Mouse (Mus musculus) intestine, embryonic 15.5 days (tissue): ENCODE measurements around the gene Gm20388. TPM values are rescaled to one million over a fixed set of nuclear protein-coding genes. Genes with fewer than 3 reads are reported as not detected.

Experiments used
- ATAC-seq: fragments of 200-750 bp; cut with Nextera tagmentation; 2 replicates; pipeline ENCODE4 v1.8.0; 2017; ENCODE audit warnings: moderate TSS enrichment, moderate library complexity
- H3K27ac ChIP-seq: fragments of 300-500 bp; sonication (generic); 2 replicates; pipeline ENCODE4 v1.5.1; 2015; ENCODE audit warnings: mild to moderate bottlenecking, inconsistent platforms
- H3K27me3 ChIP-seq: fragments of 300-500 bp; sonication (generic); replicated peaks from 2 replicates; pipeline ENCODE4 v1.6.1; 2015; ENCODE audit warnings: inconsistent platforms
- H3K36me3 ChIP-seq: fragments of 300-500 bp; sonication (generic); 2 replicates; pipeline ENCODE4 v1.6.1; 2015; ENCODE audit warnings: inconsistent platforms
- H3K4me1 ChIP-seq: fragments of 300-500 bp; sonication (generic); replicated peaks from 2 replicates; pipeline ENCODE4 v1.6.1; 2015; ENCODE audit warnings: inconsistent platforms
- H3K4me2 ChIP-seq: fragments of 300-500 bp; sonication (generic); replicated peaks from 2 replicates; pipeline ENCODE4 v1.6.1; 2015; ENCODE audit warnings: mild to moderate bottlenecking, inconsistent platforms
- H3K4me3 ChIP-seq: fragments of 300-500 bp; sonication (generic); replicated peaks from 2 replicates; pipeline ENCODE4 v1.5.1; 2015; ENCODE audit warnings: inconsistent platforms
- H3K9ac ChIP-seq: fragments of 300-500 bp; sonication (generic); 2 replicates; pipeline ENCODE4 v1.6.1; 2015; ENCODE audit warnings: inconsistent platforms
- H3K9me3 ChIP-seq: fragments of 300-500 bp; sonication (generic); 2 replicates; pipeline ENCODE4 v1.6.1; 2016; ENCODE audit warnings: inconsistent platforms
- WGBS: fragments of 180-500 bp; shearing (Covaris S2); methylation state at CpG from one replicate; pipeline ENCODE4 v1.1.7; 2015; 5-methylcytosine and 5-hydroxymethylcytosine counted together
- polyA plus RNA-seq: library from polyadenylated mRNA; unstranded; fragments of >200 nt; fragmentation: Nextera tagmentation; extraction: Ambion mirVana; gene quantifications from 2 replicates; pipeline ENCODE4 v1.2.1, GENCODE M21; 2015

The Gm20388 gene
- polyA plus RNA-seq, 1 experiment from 2014 or later = not detected

DNA sequence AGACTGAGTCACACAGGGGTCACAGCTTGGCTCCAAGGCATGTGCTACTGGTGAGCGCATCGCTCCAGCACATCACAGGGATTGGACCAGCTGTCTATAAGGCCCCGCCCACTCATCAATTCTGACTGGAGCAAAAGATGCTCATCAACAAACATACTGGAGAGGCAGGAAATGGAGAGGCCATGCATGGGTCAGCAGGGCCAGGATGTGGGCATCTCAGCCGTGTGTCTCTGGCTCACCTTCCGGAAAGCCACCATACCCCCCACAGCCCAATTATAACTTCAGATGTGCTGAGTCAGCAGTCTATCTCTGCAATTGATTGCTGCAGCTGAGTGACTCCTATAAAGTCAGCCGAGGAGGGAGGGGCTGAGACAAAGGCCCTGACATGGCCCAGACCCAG lies 1657.7 kb downstream of the Gm20388 start:
- no peak overlapping the region for H3K4me2 ChIP-seq
- no peaks in the 10 kb centered on the region for H3K36me3 ChIP-seq
- no peaks in the 10 kb centered on the region for H3K9me3 ChIP-seq
- H3K9ac ChIP-seq = no peak overlapping the region
- H3K4me3 ChIP-seq = no peak overlapping the region
- WGBS = 60% methylated on average over 6 of the region's 6 CpGs
- no peak overlapping the region for H3K27ac ChIP-seq
- peaks cover 8% of the 10 kb centered on the region for H3K4me1 ChIP-seq
- no peaks in the 10 kb centered on the region for H3K27me3 ChIP-seq
- no peak for ATAC-seq

DNA sequence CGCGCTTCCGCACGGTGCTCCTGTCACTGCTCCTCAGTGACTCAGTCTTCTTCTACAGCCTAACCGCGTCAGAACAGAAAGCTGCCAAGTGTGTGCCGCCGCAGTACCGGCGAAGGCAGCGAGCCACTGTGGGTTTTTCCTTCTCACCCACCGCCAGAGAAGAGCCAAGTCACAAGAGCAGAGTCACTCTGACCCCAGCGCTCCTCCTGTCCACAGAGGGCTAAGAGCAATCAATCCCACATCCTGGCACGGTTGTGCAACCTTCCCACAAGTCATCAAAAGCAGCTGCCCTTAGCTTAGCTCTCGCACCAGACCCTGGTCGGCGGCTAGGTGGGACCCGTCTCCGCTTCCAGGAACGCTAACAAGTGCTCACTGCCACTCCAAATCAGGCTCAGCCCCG lies 1659.7 kb downstream of the Gm20388 start:
- H3K27ac ChIP-seq = no peak overlapping the region

DNA sequence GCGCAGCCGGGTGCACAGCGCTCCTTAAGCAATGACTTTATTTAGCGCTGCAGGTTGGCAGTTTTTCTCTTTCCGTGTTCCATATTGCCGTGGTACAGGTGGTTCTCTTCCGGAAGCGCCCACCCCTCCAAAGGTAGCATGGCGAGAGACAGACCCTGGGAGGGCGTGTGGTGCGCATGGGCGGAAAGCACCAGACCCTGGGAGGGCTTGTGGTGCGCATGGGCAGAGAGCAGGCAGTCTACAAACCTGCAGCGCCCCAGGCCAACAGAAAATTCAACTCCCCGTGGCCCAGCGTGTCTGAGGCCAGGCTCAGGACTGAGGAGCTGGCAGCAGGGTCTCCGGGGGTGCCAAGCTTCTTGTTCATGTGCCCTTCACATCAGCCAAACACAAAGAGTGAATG lies 1660.2 kb downstream of the Gm20388 start:
- Histone ChIP-seq H3K9me3 (no peaks in the 10 kb centered on the region), H3K4me1 (peaks cover 13% of the 10 kb centered on the region), H3K36me3 (no peaks in the 10 kb centered on the region), H3K4me3 (no peak overlapping the region), H3K4me2 (peak overlapping the region; percentile 26; the same call in 1 of the 2 replicates), H3K27me3 (no peaks in the 10 kb centered on the region), H3K27ac (no peak overlapping the region), H3K9ac (no peak overlapping the region)
- no peak for ATAC-seq
- WGBS = 76% methylated on average over 17 of the region's 17 CpGs

More for the DNA sequence above, 1659.7 kb downstream of the Gm20388 start:
- no peak overlapping the region for H3K9ac ChIP-seq
- H3K36me3 ChIP-seq = no peaks in the 10 kb centered on the region
- ATAC-seq = no peak
- no peaks in the 10 kb centered on the region for H3K27me3 ChIP-seq
- no peak overlapping the region for H3K4me3 ChIP-seq
- H3K4me1 ChIP-seq = peaks cover 13% of the 10 kb centered on the region
- H3K9me3 ChIP-seq = no peaks in the 10 kb centered on the region
- H3K4me2 ChIP-seq = peak overlapping the region; percentile 26; the same call in 1 of the 2 replicates
- WGBS = 70% methylated on average over 21 of the region's 21 CpGs

DNA sequence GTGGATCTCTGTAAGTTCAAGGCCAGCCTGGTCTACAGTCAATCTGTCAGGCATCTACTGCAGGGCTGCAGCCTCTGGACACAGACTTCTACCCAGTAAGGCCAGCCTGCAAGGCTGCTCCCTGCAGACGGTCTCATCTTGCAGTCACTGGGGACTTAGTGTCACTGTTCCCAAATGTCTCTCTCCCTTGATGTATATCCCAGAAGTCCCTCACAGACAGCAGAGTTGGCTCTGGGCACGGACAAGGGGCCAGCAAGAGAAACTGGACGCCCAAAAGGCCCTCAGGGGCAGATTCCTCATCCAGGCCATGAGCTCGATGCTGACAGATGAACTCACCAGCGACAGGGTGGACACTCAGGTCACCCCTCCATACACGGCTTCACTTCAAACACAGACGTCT lies 1661.5 kb downstream of the Gm20388 start:
- Histone ChIP-seq H3K9ac (no peak overlapping the region), H3K36me3 (no peaks in the 10 kb centered on the region), H3K4me3 (no peak overlapping the region), H3K9me3 (no peaks in the 10 kb centered on the region), H3K4me1 (peaks cover 19% of the 10 kb centered on the region), H3K27ac (no peak overlapping the region), H3K4me2 (no peak overlapping the region), H3K27me3 (no peaks in the 10 kb centered on the region)
- ATAC-seq = no peak
- WGBS = 74% methylated on average over 7 of the region's 7 CpGs

DNA sequence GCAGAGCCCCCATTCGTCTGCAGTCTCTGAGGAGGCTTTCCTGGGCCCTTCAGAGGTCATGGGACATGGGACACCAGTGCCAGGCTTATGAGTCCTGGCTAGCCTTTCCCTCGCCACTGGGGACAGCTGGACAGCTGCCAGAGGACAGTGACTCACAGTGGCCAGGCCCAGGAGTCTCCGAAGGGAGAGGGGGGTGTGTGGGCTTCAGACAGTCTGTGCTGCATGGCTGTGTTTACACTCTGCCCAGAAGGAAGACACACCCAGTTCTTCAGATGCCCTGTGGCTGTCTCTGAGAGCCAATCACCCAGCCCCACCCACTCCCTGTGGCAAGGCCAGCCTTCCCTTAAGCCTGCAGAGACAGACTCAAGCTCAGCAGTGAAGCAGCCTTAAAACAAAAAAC lies 1662.6 kb downstream of the Gm20388 start:
- no peaks in the 10 kb centered on the region for H3K36me3 ChIP-seq
- H3K4me3 ChIP-seq = no peak overlapping the region
- H3K4me1 ChIP-seq = peaks cover 25% of the 10 kb centered on the region
- no peaks in the 10 kb centered on the region for H3K27me3 ChIP-seq
- no peak overlapping the region for H3K4me2 ChIP-seq
- no peak overlapping the region for H3K27ac ChIP-seq
- 25% methylated on average over 3 of the region's 3 CpGs for WGBS
- no peaks in the 10 kb centered on the region for H3K9me3 ChIP-seq
- H3K9ac ChIP-seq = no peak overlapping the region
- peak; percentile 76 for ATAC-seq

DNA sequence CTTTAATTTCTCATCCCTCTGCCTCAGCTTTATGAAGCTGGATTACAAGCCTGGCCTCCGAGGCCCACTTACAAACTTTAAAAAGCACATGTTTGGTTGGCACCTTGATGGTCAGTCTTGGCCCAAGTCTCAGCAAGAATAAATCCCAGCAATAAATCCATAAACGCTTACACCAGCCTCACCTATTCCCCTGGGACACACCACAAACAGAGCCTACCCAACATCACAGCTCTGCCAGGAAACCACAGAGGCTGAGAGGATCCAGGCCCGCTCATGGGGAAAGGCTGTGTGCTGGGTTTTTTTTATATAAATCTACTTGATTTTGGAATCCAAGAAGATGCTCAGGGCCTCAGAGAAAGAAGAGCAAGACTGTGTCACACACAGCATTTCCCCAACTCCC lies 1665.0 kb downstream of the Gm20388 start:
- WGBS = 68% methylated on average over 3 of the region's 3 CpGs
- no peak overlapping the region for H3K9ac ChIP-seq
- ATAC-seq = no peak
- no peak overlapping the region for H3K4me2 ChIP-seq
- peaks cover 20% of the 10 kb centered on the region for H3K4me1 ChIP-seq
- no peaks in the 10 kb centered on the region for H3K36me3 ChIP-seq
- no peak overlapping the region for H3K4me3 ChIP-seq
- no peaks in the 10 kb centered on the region for H3K27me3 ChIP-seq
- no peaks in the 10 kb centered on the region for H3K9me3 ChIP-seq
- H3K27ac ChIP-seq = no peak overlapping the region

DNA sequence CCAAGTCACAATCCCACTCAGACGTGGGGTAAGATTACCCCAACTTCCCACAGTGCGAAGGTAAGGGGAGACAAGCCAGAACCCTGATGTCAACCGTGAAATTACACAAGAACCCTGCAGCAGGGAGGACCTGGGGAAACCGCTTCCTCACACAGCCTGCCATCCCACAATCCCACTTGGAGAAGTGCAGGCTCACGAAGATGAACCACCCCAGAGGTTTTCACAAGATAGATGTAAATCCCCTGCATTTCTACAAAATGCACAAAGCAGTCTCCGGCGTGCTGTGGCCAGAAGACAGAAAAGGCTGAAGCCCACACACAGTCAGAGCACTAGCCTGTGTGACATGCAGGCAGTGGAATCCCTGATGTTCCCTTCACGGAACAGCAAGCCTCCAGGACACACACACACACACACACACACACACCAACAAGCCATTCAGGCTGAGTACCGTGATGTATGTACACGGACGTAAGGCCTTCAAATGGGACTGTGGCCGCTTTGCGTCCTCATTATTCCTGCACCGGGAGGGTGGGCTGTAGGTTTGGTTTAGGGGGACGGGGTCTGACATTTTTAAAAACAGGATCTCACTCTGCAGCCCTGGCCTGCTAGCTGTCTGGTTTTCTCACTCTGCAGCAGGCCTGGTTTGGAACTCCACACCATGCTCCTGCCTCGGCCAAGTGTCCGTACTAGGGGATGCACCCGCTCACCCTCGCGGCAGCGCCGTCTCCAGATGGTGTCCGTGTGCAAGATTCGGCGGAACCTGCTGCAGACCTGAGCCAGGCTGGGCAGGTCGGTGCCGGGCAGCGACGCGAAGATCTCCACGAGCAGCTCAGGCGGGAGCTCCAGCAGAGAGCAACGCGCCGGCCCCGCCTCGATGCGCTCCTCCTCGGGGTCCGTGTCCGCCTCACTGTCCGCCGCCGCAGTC lies 1667.4 kb downstream of the Gm20388 start:
- ATAC-seq = peak; percentile 61
- H3K4me1 ChIP-seq = peaks cover 20% of the 10 kb centered on the region
- peak overlapping the region; percentile 84 for H3K4me2 ChIP-seq
- no peaks in the 10 kb centered on the region for H3K36me3 ChIP-seq
- peak overlapping the region; percentile 81 for H3K4me3 ChIP-seq
- peak overlapping the region; percentile 79 for H3K9ac ChIP-seq
- peak overlapping the region; percentile 68 for H3K27ac ChIP-seq
- H3K27me3 ChIP-seq = no peaks in the 10 kb centered on the region
- H3K9me3 ChIP-seq = no peaks in the 10 kb centered on the region
- WGBS = 2% methylated on average over 44 of the region's 44 CpGs

DNA sequence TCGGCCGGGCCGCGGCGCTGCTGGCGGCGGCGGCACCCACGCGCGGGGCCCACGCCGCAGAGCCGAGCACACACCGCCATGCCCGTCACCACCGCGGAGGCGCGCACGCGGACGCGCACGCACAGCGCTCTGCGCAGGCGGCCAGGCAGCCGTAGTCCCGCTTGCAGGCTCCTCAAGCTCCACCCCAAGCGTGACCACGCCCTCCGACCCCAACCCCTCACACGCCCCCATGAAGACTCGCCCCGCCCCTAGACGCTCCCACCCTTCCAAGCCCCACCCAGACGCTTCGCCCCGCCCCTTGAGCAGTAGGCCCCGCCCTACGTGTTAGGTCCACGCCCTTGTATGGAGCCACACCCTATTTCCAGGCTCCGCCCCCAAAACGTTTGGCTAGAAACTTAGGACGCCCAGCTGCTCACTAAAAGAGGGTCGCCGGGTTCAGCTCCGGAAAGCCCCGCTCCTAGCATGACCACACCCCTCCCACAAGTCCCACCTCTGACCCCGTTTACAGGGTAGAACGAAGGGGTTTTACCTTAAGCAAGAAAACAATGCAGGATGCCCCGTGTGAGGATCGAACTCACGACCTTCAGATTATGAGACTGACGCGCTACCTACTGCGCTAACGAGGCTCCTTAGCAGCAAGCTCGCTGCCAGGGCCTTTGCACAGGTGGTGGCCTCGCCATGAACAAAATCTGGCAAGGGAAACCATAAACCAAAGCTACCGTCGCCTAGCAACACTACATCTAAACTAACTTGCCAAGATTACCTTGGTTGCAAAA lies 1668.2 kb downstream of the Gm20388 start, which contains the start of gene Fbxo31:
Fbxo31 (minus strand) TSS at position 131 of the 776 bp plus-strand sequence.
- no peaks in the 10 kb centered on the region for H3K36me3 ChIP-seq
- H3K9ac ChIP-seq = peak within 1 kb of the TSS; percentile 79
- ATAC-seq = peak; percentile 95
- H3K9me3 ChIP-seq = no peaks in the 10 kb centered on the region
- peak within 1 kb of the TSS; percentile 81 for H3K4me3 ChIP-seq
- WGBS = 2% methylated on average over 63 of the region's 63 CpGs
- H3K4me2 ChIP-seq = peak within 1 kb of the TSS; percentile 84
- peaks cover 12% of the 10 kb centered on the region for H3K4me1 ChIP-seq
- H3K27ac ChIP-seq = peak within 1 kb of the TSS; percentile 68
- H3K27me3 ChIP-seq = no peaks in the 10 kb centered on the region

DNA sequence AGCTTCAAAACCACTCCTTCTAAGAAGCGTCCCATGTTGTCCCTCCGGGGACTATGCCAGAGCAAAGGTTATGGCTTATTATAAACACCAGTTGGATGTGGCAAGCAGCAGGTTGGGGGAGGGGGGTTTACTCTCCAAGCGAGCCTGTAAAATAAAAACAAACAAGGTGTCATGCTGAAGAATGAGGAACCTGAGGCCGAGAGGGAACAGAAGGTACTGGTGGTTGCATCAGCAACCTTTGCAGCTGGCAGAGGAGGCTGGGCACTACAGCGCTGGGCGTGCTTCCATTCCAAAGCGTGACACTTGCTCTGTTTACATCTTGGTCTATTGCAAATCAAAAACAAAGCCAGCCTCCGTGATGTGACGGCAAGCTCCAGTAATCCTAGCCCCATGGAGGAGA lies 1669.8 kb downstream of the Gm20388 start:
- WGBS = 19% methylated on average over 9 of the region's 9 CpGs
- Histone ChIP-seq H3K4me2 (no peak overlapping the region), H3K4me1 (peaks cover 15% of the 10 kb centered on the region), H3K27me3 (no peaks in the 10 kb centered on the region), H3K9me3 (no peaks in the 10 kb centered on the region), H3K36me3 (no peaks in the 10 kb centered on the region), H3K4me3 (no peak overlapping the region), H3K27ac (no peak overlapping the region), H3K9ac (no peak overlapping the region)
- no peak for ATAC-seq

DNA sequence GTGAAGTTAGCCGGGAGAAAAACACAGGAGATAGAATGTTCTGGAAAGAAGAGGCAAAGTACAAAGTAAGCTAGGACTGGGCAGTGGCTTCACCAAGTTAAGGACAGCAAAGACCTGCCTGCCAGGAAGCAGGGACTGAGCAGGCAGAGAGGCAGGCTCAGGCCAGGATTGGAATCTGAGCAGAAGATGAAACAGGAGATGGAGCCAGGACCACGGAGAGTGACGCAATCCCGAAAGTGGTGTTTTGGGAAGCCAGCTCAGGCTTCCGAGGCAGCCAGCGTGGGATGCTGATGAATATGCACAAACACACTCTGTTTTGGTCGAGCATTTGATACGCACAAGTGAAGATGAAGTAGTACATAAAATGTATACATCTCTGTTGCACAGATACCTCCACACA lies 1673.0 kb downstream of the Gm20388 start:
- no peak overlapping the region for H3K9ac ChIP-seq
- H3K4me3 ChIP-seq = no peak overlapping the region
- H3K36me3 ChIP-seq = no peaks in the 10 kb centered on the region
- ATAC-seq = no peak
- H3K9me3 ChIP-seq = no peaks in the 10 kb centered on the region
- H3K4me1 ChIP-seq = peaks cover 4% of the 10 kb centered on the region; the same call in 1 of the 2 replicates
- no peak overlapping the region for H3K27ac ChIP-seq
- H3K4me2 ChIP-seq = no peak overlapping the region
- H3K27me3 ChIP-seq = no peaks in the 10 kb centered on the region
- 45% methylated on average over 8 of the region's 8 CpGs for WGBS

DNA sequence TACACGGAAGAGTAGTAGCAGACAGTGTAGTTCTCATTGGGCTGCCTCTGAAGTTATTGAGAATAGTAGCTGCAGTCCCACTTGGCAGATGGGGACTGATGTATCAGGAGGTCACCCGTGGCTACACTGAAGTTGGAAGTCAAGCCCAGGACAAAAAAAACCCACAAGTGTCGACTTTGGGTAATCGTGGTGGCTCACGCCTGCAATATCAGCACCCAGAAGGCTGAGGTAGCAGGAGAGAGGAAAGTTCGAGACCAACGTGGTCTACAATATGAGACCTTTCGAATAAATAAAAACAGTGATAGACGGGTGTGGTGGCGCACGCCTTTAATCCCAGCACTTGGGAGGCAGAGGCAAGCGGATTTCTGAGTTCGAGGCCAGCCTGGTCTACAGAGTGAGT lies 1674.1 kb downstream of the Gm20388 start:
- Histone ChIP-seq H3K4me2 (peak overlapping the region; percentile 61), H3K27me3 (no peaks in the 10 kb centered on the region), H3K9ac (peak overlapping the region; percentile 46), H3K9me3 (no peaks in the 10 kb centered on the region), H3K4me3 (peak overlapping the region; percentile 47), H3K36me3 (no peaks in the 10 kb centered on the region), H3K4me1 (peaks cover 5% of the 10 kb centered on the region; the same call in 1 of the 2 replicates), H3K27ac (no peak overlapping the region)
- WGBS = 47% methylated on average over 13 of the region's 13 CpGs
- ATAC-seq = no peak

DNA sequence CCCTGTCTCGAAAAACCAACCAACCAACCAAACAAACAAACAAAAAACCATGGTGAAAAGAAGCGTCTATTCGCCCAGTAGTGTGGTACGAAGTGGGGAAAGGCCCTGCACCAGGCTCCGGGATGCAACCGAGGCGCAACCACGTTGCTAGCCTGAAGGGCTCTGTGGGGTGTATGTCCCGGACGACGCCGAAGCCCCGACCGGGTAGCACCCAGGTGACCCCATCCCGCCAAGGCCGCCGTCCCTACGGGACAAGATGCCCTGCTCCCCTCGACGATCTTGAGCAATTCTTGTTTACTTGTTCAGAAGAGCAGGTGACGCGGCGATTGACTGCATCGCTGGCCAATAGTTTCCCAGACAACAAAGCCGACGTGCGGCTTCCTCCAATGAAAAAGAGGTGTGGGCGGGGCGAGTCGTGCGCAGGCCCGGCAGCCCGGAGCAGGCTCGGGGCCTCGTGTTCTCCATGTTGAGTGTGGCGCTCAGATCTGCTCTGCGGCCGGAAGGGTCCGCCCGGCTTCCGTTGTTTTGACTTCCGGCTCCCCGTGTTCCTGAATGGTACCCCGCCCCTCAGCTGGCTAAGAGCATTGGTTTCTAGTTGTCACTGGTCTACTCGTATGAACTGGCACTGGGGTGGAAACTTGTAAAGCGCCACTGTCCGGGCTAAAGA lies 1674.7 kb downstream of the Gm20388 start:
- no peak overlapping the region for H3K27ac ChIP-seq
- H3K27me3 ChIP-seq = no peaks in the 10 kb centered on the region
- H3K9me3 ChIP-seq = no peaks in the 10 kb centered on the region
- H3K4me1 ChIP-seq = peaks cover 7% of the 10 kb centered on the region; the same call in 1 of the 2 replicates
- H3K36me3 ChIP-seq = no peaks in the 10 kb centered on the region
- H3K4me2 ChIP-seq = peak overlapping the region; percentile 61
- peak overlapping the region; percentile 47 for H3K4me3 ChIP-seq
- H3K9ac ChIP-seq = peak overlapping the region; percentile 46
- WGBS = under 1% methylated on average over 47 of the region's 47 CpGs
- peak; percentile 96 for ATAC-seq
